Mouse (Mus musculus): ENCODE measurements around the gene Tnrc18. TPM values are rescaled to one million over a fixed set of nuclear protein-coding genes. Genes with fewer than 3 reads are reported as not detected.

The Tnrc18 gene
- polyA plus RNA-seq, 1 experiment, result not detected

DNA sequence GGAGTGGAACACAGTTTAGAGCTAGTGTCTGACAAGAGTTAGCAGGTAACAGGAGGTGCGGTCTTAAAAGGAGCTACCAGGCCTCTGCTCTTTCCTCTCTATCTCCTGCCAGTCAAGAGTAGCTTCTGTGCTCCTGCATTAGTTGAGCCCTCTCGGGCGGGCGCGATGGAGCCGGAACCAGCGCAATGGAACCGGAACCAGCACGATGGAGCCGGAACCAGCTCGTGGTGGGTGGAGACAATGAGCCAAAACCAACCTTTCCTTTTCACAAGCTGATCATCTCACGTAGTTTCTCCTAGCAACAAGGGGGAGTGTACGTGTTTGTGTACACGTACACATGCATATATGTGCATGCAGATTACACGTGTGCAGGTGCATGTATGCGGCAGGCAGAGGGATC is 89.2 kb downstream of the Tnrc18 start:
- Histone ChIP-seq H3K4me1 (ENCODE audit: control insufficient read depth, insufficient read depth, low read length) (peaks cover 3% of the 10 kb centered on the region; the same call in 1 of the 2 replicates), H3K4me3 (ENCODE audit: insufficient read depth, low read depth, low read length) (no peak overlapping the region), H3K27ac (ENCODE audit: insufficient read depth, low read depth, low read length) (no peak overlapping the region)
- no peak for TF ChIP-seq CTCF (IDR thresholded peaks at IDR 0.05; ENCODE audit: insufficient read depth, low read depth, low read length)
- no peak for TF ChIP-seq POLR2A (IDR thresholded peaks at IDR 0.05; ENCODE audit: insufficient read depth, low read depth, low read length)
- 95% methylated on average over 16 of the region's 16 CpGs for WGBS

DNA sequence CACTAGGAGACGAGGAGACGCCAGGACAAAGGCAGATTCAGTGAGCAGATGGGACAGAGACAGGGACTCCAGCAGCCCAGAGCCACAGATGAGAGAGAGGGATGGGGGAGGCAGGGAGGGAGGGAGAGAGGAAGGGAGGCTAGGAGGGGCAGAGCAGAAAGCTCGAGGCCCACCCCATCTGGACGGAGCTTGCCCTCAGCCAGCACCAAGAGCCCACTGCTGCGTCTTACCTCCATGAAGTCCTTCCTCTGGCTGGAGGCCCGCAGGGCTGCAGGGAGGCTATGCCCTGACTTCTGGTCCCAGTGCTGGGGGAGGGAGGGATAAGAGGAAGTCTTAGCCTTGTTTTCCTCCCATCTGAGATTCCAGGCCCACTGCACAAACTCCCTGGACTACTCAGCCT is 90.7 kb downstream of the Tnrc18 start:
- H3K27ac ChIP-seq (ENCODE audit: insufficient read depth, low read depth, low read length), result no peak overlapping the region
- no peak overlapping the region for H3K4me3 ChIP-seq (ENCODE audit: insufficient read depth, low read depth, low read length)
- TF ChIP-seq POLR2A (IDR thresholded peaks at IDR 0.05; ENCODE audit: insufficient read depth, low read depth, low read length) (no peak), CTCF (IDR thresholded peaks at IDR 0.05; ENCODE audit: insufficient read depth, low read depth, low read length) (no peak)
- 86% methylated on average over 6 of the region's 6 CpGs for WGBS
- H3K4me1 ChIP-seq (ENCODE audit: control insufficient read depth, insufficient read depth, low read length), result peaks cover 3% of the 10 kb centered on the region; the same call in 1 of the 2 replicates

DNA sequence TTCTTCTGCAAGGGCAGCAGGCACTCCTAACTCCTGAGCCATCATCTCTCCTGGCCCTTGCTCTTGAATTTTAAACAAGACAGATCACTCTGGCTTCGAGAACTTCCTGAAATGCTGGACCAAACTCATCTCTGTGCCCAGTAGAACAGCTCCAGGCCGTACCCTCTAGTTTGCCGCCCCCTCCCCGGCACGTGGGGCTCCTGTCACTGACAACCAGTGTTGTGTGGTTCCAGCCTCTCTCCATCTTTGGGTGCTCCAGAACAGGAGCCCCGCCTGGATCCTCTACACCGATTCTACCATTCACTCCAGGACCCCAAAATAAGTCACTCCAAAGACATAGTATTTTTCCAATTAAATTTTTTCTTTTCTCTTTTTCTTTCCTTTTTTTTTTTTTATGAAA is 93.2 kb downstream of the Tnrc18 start:
- H3K4me1 ChIP-seq (ENCODE audit: control insufficient read depth, insufficient read depth, low read length), result peaks cover 3% of the 10 kb centered on the region; the same call in 1 of the 2 replicates
- no peak overlapping the region for H3K27ac ChIP-seq (ENCODE audit: insufficient read depth, low read depth, low read length)
- TF ChIP-seq POLR2A (IDR thresholded peaks at IDR 0.05; ENCODE audit: insufficient read depth, low read depth, low read length), result no peak
- 86% methylated on average over 7 of the region's 7 CpGs for WGBS
- no peak overlapping the region for H3K4me3 ChIP-seq (ENCODE audit: insufficient read depth, low read depth, low read length)

DNA sequence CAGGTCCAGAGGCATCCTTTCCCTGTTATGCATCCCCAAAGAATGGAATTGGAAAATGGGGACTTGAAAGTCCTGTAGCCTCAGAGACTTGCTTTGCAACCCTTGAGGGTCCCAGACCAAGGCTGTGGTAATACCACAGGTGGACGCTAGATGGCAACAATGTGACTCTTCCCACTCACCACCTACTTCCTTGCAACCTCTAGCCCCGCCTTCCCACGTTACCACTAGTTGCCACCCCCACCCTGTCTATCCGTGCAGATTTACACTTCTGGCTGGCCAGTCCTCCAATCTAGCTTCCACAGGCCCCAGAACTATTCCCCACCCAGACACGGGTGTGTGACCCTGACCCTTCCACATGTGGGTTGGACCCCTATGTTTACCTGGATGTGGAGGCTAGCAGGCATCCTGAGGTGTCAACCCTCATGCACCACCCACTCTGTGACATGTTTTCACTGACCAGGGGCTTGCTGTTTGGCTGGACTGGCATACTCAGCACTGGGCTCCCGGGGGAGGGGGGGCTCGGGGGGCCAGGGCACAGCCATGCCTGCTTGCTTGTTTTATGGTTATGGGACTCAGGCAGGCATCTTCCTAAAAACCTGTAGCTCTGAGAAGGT is 93.8 kb downstream of the Tnrc18 start:
- 18% methylated on average over 7 of the region's 7 CpGs for WGBS
- Histone ChIP-seq H3K4me1 (ENCODE audit: control insufficient read depth, insufficient read depth, low read length) (peaks cover 3% of the 10 kb centered on the region; the same call in 1 of the 2 replicates), H3K4me3 (ENCODE audit: insufficient read depth, low read depth, low read length) (no peak overlapping the region), H3K27ac (ENCODE audit: insufficient read depth, low read depth, low read length) (no peak overlapping the region)
- TF ChIP-seq CTCF (IDR thresholded peaks at IDR 0.05; ENCODE audit: insufficient read depth, low read depth, low read length) (peak; percentile 63), POLR2A (IDR thresholded peaks at IDR 0.05; ENCODE audit: insufficient read depth, low read depth, low read length) (no peak)

DNA sequence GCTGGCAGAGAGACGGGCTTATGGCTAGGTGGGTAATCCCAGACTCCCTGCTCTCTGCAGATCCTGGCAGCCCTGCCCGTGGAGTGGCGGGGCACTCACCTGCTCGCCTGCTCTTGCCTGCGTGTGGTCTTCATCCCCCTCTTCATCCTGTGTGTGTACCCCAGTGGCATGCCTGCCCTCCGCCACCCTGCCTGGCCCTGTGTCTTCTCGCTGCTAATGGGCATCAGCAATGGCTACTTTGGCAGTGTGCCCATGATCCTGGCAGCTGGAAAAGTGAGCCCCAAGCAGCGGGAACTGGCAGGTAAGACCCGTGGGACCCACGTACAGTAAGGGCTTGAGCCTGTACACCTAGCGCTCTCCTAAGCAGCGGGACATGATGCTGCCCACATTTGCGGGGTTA is 97.6 kb downstream of the Tnrc18 start:
- WGBS, result 79% methylated on average over 13 of the region's 13 CpGs
- H3K4me1 ChIP-seq (ENCODE audit: control insufficient read depth, insufficient read depth, low read length), result peaks cover 3% of the 10 kb centered on the region; the same call in 1 of the 2 replicates
- TF ChIP-seq CTCF (IDR thresholded peaks at IDR 0.05; ENCODE audit: insufficient read depth, low read depth, low read length), result no peak
- TF ChIP-seq POLR2A (IDR thresholded peaks at IDR 0.05; ENCODE audit: insufficient read depth, low read depth, low read length), result no peak
- H3K4me3 ChIP-seq (ENCODE audit: insufficient read depth, low read depth, low read length), result no peak overlapping the region
- H3K27ac ChIP-seq (ENCODE audit: insufficient read depth, low read depth, low read length), result no peak overlapping the region

DNA sequence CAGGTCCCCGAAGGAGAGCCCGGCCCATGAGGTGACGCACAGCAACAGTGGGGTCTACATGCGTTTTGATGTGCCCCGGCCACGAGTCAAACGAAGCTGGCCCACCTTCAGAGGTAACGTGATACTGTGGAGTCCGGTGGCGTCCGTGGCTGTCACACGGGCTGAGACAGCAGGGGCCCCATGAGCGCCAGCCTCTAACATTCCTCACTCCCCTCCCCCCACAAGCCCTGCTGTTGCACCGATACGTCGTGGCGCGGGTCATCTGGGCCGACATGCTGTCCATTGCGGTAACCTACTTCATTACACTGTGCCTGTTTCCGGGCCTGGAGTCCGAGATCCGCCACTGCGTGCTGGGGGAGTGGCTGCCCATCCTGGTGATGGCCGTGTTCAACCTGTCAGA is 99.0 kb downstream of the Tnrc18 start:
- WGBS, result 74% methylated on average over 25 of the region's 25 CpGs
- Histone ChIP-seq H3K4me3 (ENCODE audit: insufficient read depth, low read depth, low read length) (no peak overlapping the region), H3K27ac (ENCODE audit: insufficient read depth, low read depth, low read length) (no peak overlapping the region), H3K4me1 (ENCODE audit: control insufficient read depth, insufficient read depth, low read length) (no peaks in the 10 kb centered on the region)
- no peak for TF ChIP-seq POLR2A (IDR thresholded peaks at IDR 0.05; ENCODE audit: insufficient read depth, low read depth, low read length)
- TF ChIP-seq CTCF (IDR thresholded peaks at IDR 0.05; ENCODE audit: insufficient read depth, low read depth, low read length), result no peak

DNA sequence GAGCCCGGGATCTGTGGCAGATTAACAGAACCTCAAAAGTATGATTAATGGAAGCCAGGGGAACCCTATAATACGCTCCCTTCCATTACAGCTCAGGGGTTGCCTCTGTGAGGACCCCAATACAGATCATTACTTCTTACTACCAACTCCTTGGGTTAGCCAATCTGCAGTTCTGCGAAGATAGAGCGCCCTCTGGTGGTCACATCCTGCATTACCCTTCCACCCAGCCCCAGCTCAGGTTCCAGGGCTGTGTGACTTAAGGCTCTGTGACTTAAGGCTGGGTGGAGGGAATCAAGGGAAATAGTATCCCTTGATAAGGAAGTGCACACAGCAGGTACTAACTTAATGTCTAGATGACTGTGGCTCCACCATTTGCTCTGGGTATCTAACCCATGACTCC is 99.4 kb downstream of the Tnrc18 start:
- 21% methylated on average over 4 of the region's 4 CpGs for WGBS
- TF ChIP-seq POLR2A (IDR thresholded peaks at IDR 0.05; ENCODE audit: insufficient read depth, low read depth, low read length) (no peak), CTCF (IDR thresholded peaks at IDR 0.05; ENCODE audit: insufficient read depth, low read depth, low read length) (peak; percentile 55)
- Histone ChIP-seq H3K4me1 (ENCODE audit: control insufficient read depth, insufficient read depth, low read length) (no peaks in the 10 kb centered on the region), H3K27ac (ENCODE audit: insufficient read depth, low read depth, low read length) (no peak overlapping the region), H3K4me3 (ENCODE audit: insufficient read depth, low read depth, low read length) (no peak overlapping the region)

DNA sequence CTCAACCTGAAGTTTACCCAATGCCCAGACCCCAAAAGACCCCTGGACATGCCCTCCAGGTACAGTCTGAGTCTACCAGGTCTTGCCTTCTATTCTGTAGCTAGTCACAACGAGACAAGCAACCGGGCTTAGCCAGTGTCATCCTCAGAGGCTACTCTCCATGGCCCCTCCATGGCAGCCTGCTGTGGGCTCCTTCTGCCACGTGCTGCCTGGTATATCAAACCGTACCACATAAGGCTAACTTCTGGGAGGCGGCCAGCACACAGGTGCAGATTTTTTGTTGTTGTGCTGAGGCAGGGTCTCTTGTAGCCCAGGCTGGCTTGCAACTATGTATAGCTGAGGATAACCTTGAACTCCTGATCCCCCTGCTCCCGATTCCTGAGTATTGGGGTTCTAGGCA is 101.4 kb downstream of the Tnrc18 start:
- no peaks in the 10 kb centered on the region for H3K4me1 ChIP-seq (ENCODE audit: control insufficient read depth, insufficient read depth, low read length)
- TF ChIP-seq CTCF (IDR thresholded peaks at IDR 0.05; ENCODE audit: insufficient read depth, low read depth, low read length) (no peak), POLR2A (IDR thresholded peaks at IDR 0.05; ENCODE audit: insufficient read depth, low read depth, low read length) (no peak)
- H3K4me3 ChIP-seq (ENCODE audit: insufficient read depth, low read depth, low read length), result no peak overlapping the region
- no peak overlapping the region for H3K27ac ChIP-seq (ENCODE audit: insufficient read depth, low read depth, low read length)
- 87% methylated on average over 6 of the region's 6 CpGs for WGBS

DNA sequence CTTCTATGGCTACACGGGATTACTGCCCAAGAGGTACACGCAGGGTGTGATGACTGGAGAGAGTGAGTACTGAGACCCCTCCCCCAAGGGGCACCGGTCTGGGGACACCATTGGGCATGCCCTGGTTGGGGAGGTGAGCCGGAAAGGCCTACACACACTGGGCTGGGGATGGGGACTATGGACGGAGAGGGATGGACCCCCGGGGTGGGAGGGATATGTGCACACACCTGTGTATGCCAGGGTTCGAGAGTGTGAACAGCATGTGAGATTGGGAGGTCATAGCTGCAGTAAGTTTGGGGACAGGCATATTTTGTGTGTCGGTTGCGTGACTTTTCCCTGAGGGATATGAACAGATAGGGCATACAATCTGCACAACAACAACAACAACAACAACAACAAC is 102.4 kb downstream of the Tnrc18 start:
- WGBS, result 89% methylated on average over 9 of the region's 9 CpGs
- no peak for TF ChIP-seq CTCF (IDR thresholded peaks at IDR 0.05; ENCODE audit: insufficient read depth, low read depth, low read length)
- no peak for TF ChIP-seq POLR2A (IDR thresholded peaks at IDR 0.05; ENCODE audit: insufficient read depth, low read depth, low read length)

DNA sequence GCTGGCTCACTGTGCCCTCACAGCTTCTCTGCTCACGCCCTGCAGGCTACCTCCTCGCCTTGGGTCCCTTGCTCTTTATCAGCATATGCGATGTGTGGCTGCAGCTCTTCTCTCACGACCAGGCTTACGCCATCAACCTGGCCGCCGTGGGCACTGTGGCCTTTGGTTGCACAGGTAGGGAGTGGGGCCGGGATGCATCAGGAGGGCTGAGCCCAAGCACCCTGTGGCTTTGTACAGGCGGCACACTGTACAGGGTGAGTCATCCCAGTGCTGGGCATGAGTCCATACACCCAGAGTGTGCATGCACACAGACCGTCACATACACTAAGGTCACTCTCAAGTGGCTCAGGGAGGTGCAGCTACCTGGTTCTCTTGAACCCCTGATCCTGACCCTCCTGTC is 103.5 kb downstream of the Tnrc18 start:
- WGBS, result 85% methylated on average over 10 of the region's 10 CpGs
- TF ChIP-seq CTCF (IDR thresholded peaks at IDR 0.05; ENCODE audit: insufficient read depth, low read depth, low read length) (no peak), POLR2A (IDR thresholded peaks at IDR 0.05; ENCODE audit: insufficient read depth, low read depth, low read length) (no peak)
- H3K4me3 ChIP-seq (ENCODE audit: insufficient read depth, low read depth, low read length), result no peak overlapping the region
- no peak overlapping the region for H3K27ac ChIP-seq (ENCODE audit: insufficient read depth, low read depth, low read length)
- H3K4me1 ChIP-seq (ENCODE audit: control insufficient read depth, insufficient read depth, low read length), result no peaks in the 10 kb centered on the region

More for the DNA sequence above, 102.4 kb downstream of the Tnrc18 start:
- Histone ChIP-seq H3K4me3 (ENCODE audit: insufficient read depth, low read depth, low read length) (no peak overlapping the region), H3K4me1 (ENCODE audit: control insufficient read depth, insufficient read depth, low read length) (no peaks in the 10 kb centered on the region), H3K27ac (ENCODE audit: insufficient read depth, low read depth, low read length) (no peak overlapping the region)
